Mouse (Mus musculus) left cerebral cortex, postnatal 10 days (tissue): ENCODE measurements around the gene Cldn34d. TPM values are rescaled to one million over a fixed set of nuclear protein-coding genes. Genes with fewer than 3 reads are reported as not detected.

ENCODE experiments used
- DNase-seq, 2 experiments: peaks; one replicate each; pipeline ENCODE4 v3.0.0; 2021 to 2022; ENCODE audit warnings: low spot score in 2 of 2, mixed read lengths in 1 of 2; ENCODE audit errors: extremely low spot score in 1 of 2
- intact Hi-C: fragments of 180-260 bp; cut with DNase I; formaldehyde crosslinking; loops from one replicate; pipeline ENCODE4 v1.15.1; 2025
- total RNA-seq, 2 experiments: library from RNA; stranded (reverse); gene quantifications; 2 replicates each; pipeline ENCODE4 v1.2.3; 2021

The Cldn34d gene
- total RNA-seq: not detected

DNA sequence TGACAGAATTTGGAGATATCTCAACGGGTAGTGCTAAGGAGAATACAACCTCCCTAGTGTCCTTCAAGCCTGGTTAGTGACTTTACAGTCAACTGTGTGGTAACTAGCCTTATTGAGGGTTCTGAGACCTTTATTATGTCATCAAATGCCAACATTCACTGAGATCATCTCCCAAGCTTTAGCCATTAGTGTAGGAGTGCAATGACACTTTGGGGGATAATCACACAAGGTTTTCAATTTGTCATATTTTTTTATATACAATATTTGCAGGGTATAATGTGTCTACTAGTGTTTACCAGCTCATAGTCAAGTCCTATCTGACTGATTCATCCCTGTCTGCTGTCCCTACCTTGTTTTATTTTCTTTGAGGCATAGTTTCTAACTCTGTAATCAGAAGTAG is at the start of gene Cldn34d:
Gene Cldn34d (minus strand): TSS at position 101 of the 400 bp plus-strand sequence.
- no peak for DNase-seq
- intact Hi-C loops: no loop called here

DNA sequence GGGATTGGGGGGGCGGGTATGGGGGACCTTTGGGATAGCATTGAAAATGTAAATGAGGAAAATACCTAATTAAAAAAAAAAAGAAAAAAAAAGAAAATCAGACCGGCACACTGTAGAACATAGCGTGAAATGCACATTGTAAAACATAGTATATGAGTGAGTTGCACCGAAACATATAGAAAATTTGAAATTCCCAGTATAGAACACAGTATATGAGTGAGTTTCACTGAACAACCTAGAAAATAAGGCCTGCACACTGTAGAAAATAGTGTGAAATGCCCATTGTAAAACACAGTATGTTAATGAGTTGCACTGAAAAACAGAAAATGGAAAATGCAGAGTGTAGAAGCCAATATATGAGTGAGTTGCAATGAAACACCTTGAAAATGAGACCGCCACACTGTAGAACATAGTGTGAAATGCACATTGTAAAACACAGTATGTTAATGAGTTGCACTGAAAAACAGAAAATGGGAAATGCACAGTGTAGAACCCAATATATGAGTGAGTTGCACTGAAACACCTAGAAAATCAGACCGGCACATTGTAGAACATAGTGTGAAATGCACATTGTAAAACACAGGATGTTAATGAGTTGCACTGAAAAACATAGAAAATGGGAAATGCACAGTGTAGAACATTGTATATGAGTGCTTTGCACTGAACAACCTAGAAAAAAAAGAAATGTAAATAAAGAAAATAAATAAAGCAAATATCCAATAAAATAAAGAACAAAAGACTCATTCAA is 4.1 kb downstream of the Cldn34d start:
- peak; percentile 3 to 25 for DNase-seq
- intact Hi-C loops: no loop called here

Other genes starting within 250 kb of the Cldn34d start
- gene Cldn34b4, start 209.6 kb downstream of the Cldn34d start, total RNA-seq: not detected